Mouse (Mus musculus) left cerebral cortex, postnatal 36 days (tissue): ENCODE results near the gene Nectin1. TPM values are rescaled to one million over a fixed set of nuclear protein-coding genes. Genes with fewer than 3 reads are reported as not detected.

ENCODE experiments used
- DNase-seq, 2 experiments: peaks; one replicate each; pipeline ENCODE4 v3.0.0; 2021 to 2022; ENCODE audit warnings: low spot score in 2 of 2, mixed read lengths in 1 of 2
- intact Hi-C: fragments of 180-260 bp; cut with DNase I; formaldehyde crosslinking; loops from one replicate; pipeline ENCODE4 v1.15.1; 2025
- total RNA-seq, 2 experiments: library from RNA; stranded (reverse); gene quantifications; 2 replicates each; pipeline ENCODE4 v1.2.3; 2021

Gene Nectin1
- total RNA-seq, 2 experiments from 2014 or later = 84.8 to 103 TPM

GRCm38 (mm10) chr9:43792681-43793080, 48.9 kb downstream of the Nectin1 start:
- DNase-seq = no peak
- intact Hi-C loops = no loop called here

GRCm38 (mm10) chr9:43793411-43793810, 49.6 kb downstream of the Nectin1 start:
- no peak for DNase-seq
- intact Hi-C loops = no loop called here

GRCm38 (mm10) chr9:43796031-43796430, 52.2 kb downstream of the Nectin1 start:
- intact Hi-C loops = no loop called here
- no peak for DNase-seq

GRCm38 (mm10) chr9:43796841-43797740, 53.3 kb downstream of the Nectin1 start:
- intact Hi-C loops = no loop called here
- no peak for DNase-seq

- intact Hi-C loops = no loop called here
Observed at GRCm38 (mm10) chr9:43797746-43798145, 54.0 kb downstream of the Nectin1 start.

GRCm38 (mm10) chr9:43800525-43800924, 56.7 kb downstream of the Nectin1 start:
- intact Hi-C loops = loop anchor here (5.0 kb wide), 2 partner anchors 58 to 463 kb away; partner anchors contain the start of gene Nectin1
- DNase-seq = no peak

More at GRCm38 (mm10) chr9:43797746-43798145, 54.0 kb downstream of the Nectin1 start:
- no peak for DNase-seq

GRCm38 (mm10) chr9:43801911-43802310, 58.1 kb downstream of the Nectin1 start:
- peak; percentile 27 to 34 for DNase-seq
- intact Hi-C loops = loop anchor here (5.0 kb wide), 2 partner anchors 60 to 465 kb away; partner anchors contain the start of gene Nectin1

- no peak for DNase-seq
- intact Hi-C loops = no loop called here
Observed at GRCm38 (mm10) chr9:43807565-43807964, 63.8 kb downstream of the Nectin1 start.

- intact Hi-C loops = no loop called here
- DNase-seq = no peak
Observed at GRCm38 (mm10) chr9:43808099-43808498, 64.3 kb downstream of the Nectin1 start.

GRCm38 (mm10) chr9:43808546-43808945, 64.8 kb downstream of the Nectin1 start:
- intact Hi-C loops = no loop called here
- DNase-seq = no peak

- intact Hi-C loops = no loop called here
- no peak for DNase-seq
Observed at GRCm38 (mm10) chr9:43813156-43813555, 69.4 kb downstream of the Nectin1 start.

GRCm38 (mm10) chr9:43822206-43822605, 78.4 kb downstream of the Nectin1 start:
- intact Hi-C loops = no loop called here

GRCm38 (mm10) chr9:43825178-43825577, 81.4 kb downstream of the Nectin1 start:
- intact Hi-C loops = no loop called here
- no peak for DNase-seq

More at GRCm38 (mm10) chr9:43822206-43822605, 78.4 kb downstream of the Nectin1 start:
- DNase-seq = no peak

- DNase-seq = no peak
- intact Hi-C loops = no loop called here
Observed at GRCm38 (mm10) chr9:43826558-43827253, 82.9 kb downstream of the Nectin1 start.

GRCm38 (mm10) chr9:43827593-43827992, 83.8 kb downstream of the Nectin1 start:
- intact Hi-C loops = no loop called here

GRCm38 (mm10) chr9:43828960-43829359, 85.2 kb downstream of the Nectin1 start:
- intact Hi-C loops = no loop called here
- DNase-seq = no peak

More at GRCm38 (mm10) chr9:43827593-43827992, 83.8 kb downstream of the Nectin1 start:
- peak; percentile 51 to 52 for DNase-seq

GRCm38 (mm10) chr9:43833232-43833631, 89.4 kb downstream of the Nectin1 start:
- intact Hi-C loops = no loop called here
- DNase-seq = no peak

GRCm38 (mm10) chr9:43834283-43834682, 90.5 kb downstream of the Nectin1 start:
- peak in 1 of 2 experiments; percentile 21 for DNase-seq
- intact Hi-C loops = no loop called here

GRCm38 (mm10) chr9:43838561-43838960, 94.8 kb downstream of the Nectin1 start:
- intact Hi-C loops = no loop called here
- DNase-seq = no peak

GRCm38 (mm10) chr9:43842921-43843577, 99.3 kb downstream of the Nectin1 start:
- no peak for DNase-seq
- intact Hi-C loops = loop anchor here (10.0 kb wide), 1 partner anchor 508 kb away; no protein-coding TSS in a partner anchor
